Mouse (Mus musculus) subcutaneous adipose tissue, adult 2 months (tissue): ENCODE results near the gene Cd9. TPM values are rescaled to one million over a fixed set of nuclear protein-coding genes. Genes with fewer than 3 reads are reported as not detected.

Experiments
- polyA plus RNA-seq: library from polyadenylated mRNA; depleted of rRNA; stranded (reverse); fragments of >200 nt; gene quantifications from 2 replicates; pipeline ENCODE4 v1.2.3, GENCODE M21; 2012; ENCODE audit warnings: low replicate concordance; rRNA removed

Gene Cd9
- 111 and 241 TPM in 2 replicates for polyA plus RNA-seq

GRCm38 (mm10) chr6:125494092-125494871 is at the start of gene Cd9:
Gene Cd9, minus strand, starts transcription at chr6:125494791.

Other genes starting within 250 kb of the Cd9 start
- gene Tuba3a, start 208.7 kb downstream of the Cd9 start, polyA plus RNA-seq: not detected in 2 replicates
- 118 and 131 TPM in 2 replicates for gene Ltbr, start 180.9 kb downstream of the Cd9 start, polyA plus RNA-seq
- gene Scnn1a, start 174.1 kb downstream of the Cd9 start, polyA plus RNA-seq: 1.2 and 5.0 TPM in 2 replicates
- gene Tnfrsf1a, start 145.4 kb downstream of the Cd9 start, polyA plus RNA-seq: 249 and 252 TPM in 2 replicates
- gene Plekhg6, start 114.0 kb downstream of the Cd9 start, polyA plus RNA-seq: 1.4 and 1.5 TPM in 2 replicates
- 70.0 and 155 TPM in 2 replicates for gene Vwf, start 52.0 kb upstream of the Cd9 start, polyA plus RNA-seq
- 0.49 TPM in 1 of 2 replicates, not detected in the other for gene Ano2, start 195.6 kb upstream of the Cd9 start, polyA plus RNA-seq